Mouse (Mus musculus) forebrain, embryonic 16.5 days (tissue): ENCODE data around the gene Gm45716. TPM values are rescaled to one million over a fixed set of nuclear protein-coding genes. Genes with fewer than 3 reads are reported as not detected.

ENCODE experiments used
- ATAC-seq: fragments of 200-750 bp; cut with Nextera tagmentation; 2 replicates; pipeline ENCODE4 v1.8.0; 2017; ENCODE audit warnings: mild to moderate bottlenecking, moderate library complexity
- H3K27ac ChIP-seq: fragments of 300-500 bp; sonication (generic); 2 replicates; pipeline ENCODE4 v1.5.1; 2014; ENCODE audit warnings: low read length, control low read depth
- H3K27me3 ChIP-seq: fragments of 300-500 bp; sonication (generic); replicated peaks from 2 replicates; pipeline ENCODE4 v1.6.1; 2014; ENCODE audit warnings: low read length; ENCODE audit not compliant: control insufficient read depth, insufficient read depth
- H3K36me3 ChIP-seq: fragments of 300-500 bp; sonication (generic); 2 replicates; pipeline ENCODE4 v1.6.1; 2014; ENCODE audit not compliant: control insufficient read depth, insufficient read depth
- H3K4me1 ChIP-seq: fragments of 300-500 bp; sonication (generic); replicated peaks from 2 replicates; pipeline ENCODE4 v1.6.1; 2014; ENCODE audit warnings: low read length; ENCODE audit not compliant: control insufficient read depth, insufficient read depth
- H3K4me2 ChIP-seq: fragments of 300-500 bp; sonication (generic); 2 replicates; pipeline ENCODE4 v1.6.1; 2014; ENCODE audit warnings: mild to moderate bottlenecking, low read length, control low read depth
- H3K4me3 ChIP-seq: fragments of 300-500 bp; sonication (generic); replicated peaks from 2 replicates; pipeline ENCODE4 v1.5.1; 2014; ENCODE audit warnings: mild to moderate bottlenecking, low read length, control low read depth
- H3K9ac ChIP-seq: fragments of 300-500 bp; sonication (generic); replicated peaks from 2 replicates; pipeline ENCODE4 v1.6.1; 2014; ENCODE audit warnings: low read depth, low read length, control low read depth
- H3K9me3 ChIP-seq: fragments of 300-500 bp; sonication (generic); 2 replicates; pipeline ENCODE4 v1.6.1; 2016; ENCODE audit warnings: low read length; ENCODE audit not compliant: control insufficient read depth
- WGBS: fragments of 180-500 bp; shearing (Covaris S2); extraction: QIAGEN DNeasy Blood & Tissue Kit; methylation state at CpG from one replicate; pipeline ENCODE4 v1.1.7; 2014; 5-methylcytosine and 5-hydroxymethylcytosine counted together
- polyA plus RNA-seq: library from polyadenylated mRNA; unstranded; fragments of >200 nt; fragmentation: Nextera tagmentation; extraction: Ambion mirVana; gene quantifications from 2 replicates; pipeline ENCODE4 v1.2.1, GENCODE M21; 2015

Gm45716 gene
- polyA plus RNA-seq = 17.5 and 18.0 TPM in 2 replicates

GRCm38 (mm10) chr11:90187441-90187840, at the start of gene Gm45716:
Gene Gm45716, plus strand, starts transcription at chr11:90187683.
- no peaks in the 10 kb centered on the region for H3K36me3 ChIP-seq
- no peak for ATAC-seq
- no peak within 1 kb of the TSS for H3K9ac ChIP-seq
- H3K27ac ChIP-seq = no peak within 1 kb of the TSS
- no peak within 1 kb of the TSS for H3K4me2 ChIP-seq
- no peaks in the 10 kb centered on the region for H3K27me3 ChIP-seq
- no peaks in the 10 kb centered on the region for H3K4me1 ChIP-seq
- 89% methylated on average over 7 of the region's 7 CpGs for WGBS
- no peaks in the 10 kb centered on the region for H3K9me3 ChIP-seq
- H3K4me3 ChIP-seq = no peak within 1 kb of the TSS

- Histone ChIP-seq H3K4me3 (no peak overlapping the region), H3K27ac (no peak overlapping the region), H3K4me2 (peak overlapping the region; percentile 1; the same call in 1 of the 2 replicates), H3K9me3 (no peaks in the 10 kb centered on the region), H3K27me3 (no peaks in the 10 kb centered on the region), H3K4me1 (peaks cover 11% of the 10 kb centered on the region), H3K9ac (no peak overlapping the region), H3K36me3 (no peaks in the 10 kb centered on the region)
- WGBS = 25% methylated on average over 4 of the region's 4 CpGs
- ATAC-seq = peak; percentile 79
Measured at GRCm38 (mm10) chr11:90142393-90142792, 45.1 kb upstream of the Gm45716 start.

- Histone ChIP-seq H3K4me3 (no peak overlapping the region), H3K36me3 (no peaks in the 10 kb centered on the region), H3K4me2 (no peak overlapping the region), H3K9me3 (no peaks in the 10 kb centered on the region), H3K27me3 (no peaks in the 10 kb centered on the region), H3K9ac (no peak overlapping the region), H3K4me1 (peaks cover 11% of the 10 kb centered on the region), H3K27ac (no peak overlapping the region)
- WGBS = 73% methylated on average over 4 of the region's 4 CpGs
- ATAC-seq = no peak
Measured at GRCm38 (mm10) chr11:90142936-90143335, 44.5 kb upstream of the Gm45716 start.

GRCm38 (mm10) chr11:90146086-90146860, 41.2 kb upstream of the Gm45716 start:
- H3K9me3 ChIP-seq = no peaks in the 10 kb centered on the region
- WGBS = 95% methylated on average over 17 of the region's 17 CpGs
- no peaks in the 10 kb centered on the region for H3K27me3 ChIP-seq
- no peak overlapping the region for H3K27ac ChIP-seq
- ATAC-seq = no peak
- H3K4me1 ChIP-seq = peaks cover 11% of the 10 kb centered on the region
- no peak overlapping the region for H3K4me3 ChIP-seq
- H3K36me3 ChIP-seq = no peaks in the 10 kb centered on the region
- no peak overlapping the region for H3K4me2 ChIP-seq
- no peak overlapping the region for H3K9ac ChIP-seq

- Histone ChIP-seq H3K27me3 (no peaks in the 10 kb centered on the region), H3K36me3 (no peaks in the 10 kb centered on the region), H3K27ac (peak overlapping the region; percentile 60; the same call in 1 of the 2 replicates), H3K9ac (no peak overlapping the region), H3K9me3 (no peaks in the 10 kb centered on the region), H3K4me1 (peaks cover 10% of the 10 kb centered on the region; the same call in 1 of the 2 replicates), H3K4me3 (no peak overlapping the region), H3K4me2 (no peak overlapping the region)
- no peak for ATAC-seq
- WGBS = 19% methylated on average over 5 of the region's 5 CpGs
Measured at GRCm38 (mm10) chr11:90155066-90155465, 32.4 kb upstream of the Gm45716 start.

GRCm38 (mm10) chr11:90155466-90155865, 32.0 kb upstream of the Gm45716 start:
- Histone ChIP-seq H3K27ac (peak overlapping the region; percentile 60; the same call in 1 of the 2 replicates), H3K4me2 (no peak overlapping the region)
- 2% methylated on average over 2 of the region's 2 CpGs for WGBS

GRCm38 (mm10) chr11:90167771-90168170, 19.7 kb upstream of the Gm45716 start:
- ATAC-seq = no peak
- no peaks in the 10 kb centered on the region for H3K9me3 ChIP-seq
- H3K36me3 ChIP-seq = no peaks in the 10 kb centered on the region
- no peak overlapping the region for H3K4me3 ChIP-seq
- H3K9ac ChIP-seq = no peak overlapping the region
- no peak overlapping the region for H3K27ac ChIP-seq
- WGBS = 30% methylated on average over 6 of the region's 6 CpGs
- H3K4me2 ChIP-seq = no peak overlapping the region
- no peaks in the 10 kb centered on the region for H3K4me1 ChIP-seq
- H3K27me3 ChIP-seq = no peaks in the 10 kb centered on the region

More at GRCm38 (mm10) chr11:90155466-90155865, 32.0 kb upstream of the Gm45716 start:
- Histone ChIP-seq H3K27me3 (no peaks in the 10 kb centered on the region), H3K36me3 (no peaks in the 10 kb centered on the region), H3K9me3 (no peaks in the 10 kb centered on the region), H3K4me3 (no peak overlapping the region), H3K4me1 (peaks cover 10% of the 10 kb centered on the region; the same call in 1 of the 2 replicates), H3K9ac (no peak overlapping the region)
- peak; percentile 79 for ATAC-seq

- no peak for ATAC-seq
- H3K9ac ChIP-seq = no peak overlapping the region
- H3K4me3 ChIP-seq = no peak overlapping the region
- no peak overlapping the region for H3K4me2 ChIP-seq
- H3K4me1 ChIP-seq = no peaks in the 10 kb centered on the region
- no peak overlapping the region for H3K27ac ChIP-seq
- 84% methylated on average over 10 of the region's 10 CpGs for WGBS
- no peaks in the 10 kb centered on the region for H3K27me3 ChIP-seq
- H3K9me3 ChIP-seq = no peaks in the 10 kb centered on the region
- no peaks in the 10 kb centered on the region for H3K36me3 ChIP-seq
Measured at GRCm38 (mm10) chr11:90168338-90169065, 19.0 kb upstream of the Gm45716 start.

GRCm38 (mm10) chr11:90169200-90170013, 18.1 kb upstream of the Gm45716 start:
- Histone ChIP-seq H3K9me3 (no peaks in the 10 kb centered on the region), H3K4me1 (no peaks in the 10 kb centered on the region), H3K27me3 (no peaks in the 10 kb centered on the region), H3K36me3 (no peaks in the 10 kb centered on the region), H3K9ac (peak overlapping the region; percentile 49), H3K4me3 (peak overlapping the region; percentile 36), H3K4me2 (peak overlapping the region; percentile 51), H3K27ac (no peak overlapping the region)
- WGBS = 58% methylated on average over 20 of the region's 20 CpGs
- ATAC-seq = peak; percentile 75
